Mouse (Mus musculus) heart, adult 8-10 months (tissue): ENCODE measurements around the gene Alox5. TPM values are rescaled to one million over a fixed set of nuclear protein-coding genes. Genes with fewer than 3 reads are reported as not detected.
"Not testable (repeated sequence)": the region's sequence is repeated elsewhere in the genome, so short reads cannot be mapped to it uniquely, and the experiment has no call there.

Experiments
- DNase-seq: peaks from one replicate; pipeline ENCODE4 v3.0.0; 2022; ENCODE audit warnings: low spot score
- total RNA-seq, 4 experiments: library from RNA; stranded (reverse); gene quantifications; 2 replicates each; pipeline ENCODE4 v1.2.4; 2022

The Alox5 gene
- total RNA-seq: 10 to 100 TPM; 10.2 to 18.7 (median 14.2) TPM

GRCm38 (mm10) chr6:116460544-116461283 lies at the start of gene Alox5:
Gene Alox5 (minus strand): TSS chr6:116461178.
- DNase-seq: no peak

DNA sequence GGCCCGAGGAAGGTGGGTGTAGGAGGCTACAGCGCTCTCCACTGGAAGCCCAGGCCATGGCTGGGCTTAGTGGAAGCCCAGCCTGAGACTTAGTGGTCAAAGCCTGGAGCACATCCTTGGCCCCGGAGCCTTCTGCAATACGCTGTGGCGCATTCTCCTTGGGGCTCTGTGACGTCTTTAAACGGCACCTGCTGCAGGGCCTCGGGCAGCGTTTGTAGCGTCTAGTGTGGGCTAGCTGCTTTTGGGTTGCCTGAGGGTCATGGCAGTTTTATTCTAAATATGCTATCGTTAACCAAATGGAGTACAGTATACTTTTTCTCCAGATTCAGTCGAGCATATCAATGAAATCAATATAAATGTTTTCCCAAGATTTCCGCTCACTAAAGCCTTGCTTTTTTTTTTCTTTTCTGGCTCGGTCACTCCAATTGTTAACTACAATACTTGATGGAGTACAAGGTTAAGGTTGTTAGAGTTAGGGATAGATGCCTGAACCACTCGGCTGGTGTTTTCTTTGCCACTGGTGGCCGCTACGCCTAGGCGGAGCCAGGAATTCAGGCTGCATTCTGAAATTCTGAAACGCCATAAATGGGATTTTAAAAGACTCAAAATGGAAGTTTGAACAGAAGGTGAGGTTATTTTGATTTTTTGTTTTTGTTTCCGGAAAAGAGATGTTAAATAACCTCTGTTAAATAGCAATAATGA lies 45.5 kb upstream of the Alox5 start, which contains the start of gene Olfr212:
Gene Olfr212, plus strand, starts transcription at position 215 of the 702 bp plus-strand sequence.
- not testable (repeated sequence) for DNase-seq

GRCm38 (mm10) chr6:116495960-116496359 lies 35.0 kb upstream of the Alox5 start:
- no peak for DNase-seq

- no peak for DNase-seq
These were observed 32.8 kb upstream of the Alox5 start for GRCm38 (mm10) chr6:116493742-116494141.

- DNase-seq: no peak
These were observed 27.8 kb upstream of the Alox5 start, which contains the start of gene Olfr211 for GRCm38 (mm10) chr6:116488791-116489190. Gene Olfr211 (plus strand): TSS chr6:116489091.

DNA sequence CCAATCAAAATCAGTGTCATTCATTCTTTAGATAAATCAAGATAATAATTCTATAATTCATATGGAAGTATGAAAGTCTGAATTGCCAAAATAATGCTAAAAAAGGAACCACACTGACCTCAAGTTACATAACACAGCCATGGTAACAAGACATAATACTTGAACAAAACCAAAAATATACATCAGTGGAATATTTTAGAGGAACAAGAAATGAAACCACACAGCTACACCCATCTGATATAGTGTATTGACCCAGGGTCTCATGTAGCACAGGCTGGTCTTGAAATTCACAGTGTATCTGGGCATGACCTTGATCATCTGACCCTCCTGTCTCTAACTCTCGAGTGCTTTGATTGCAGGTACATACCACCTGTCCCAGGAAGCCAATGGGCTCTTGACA lies 25.9 kb upstream of the Alox5 start:
- DNase-seq: peak; percentile 21

- no peak for DNase-seq
These were observed 24.1 kb upstream of the Alox5 start for GRCm38 (mm10) chr6:116485081-116485480.

DNA sequence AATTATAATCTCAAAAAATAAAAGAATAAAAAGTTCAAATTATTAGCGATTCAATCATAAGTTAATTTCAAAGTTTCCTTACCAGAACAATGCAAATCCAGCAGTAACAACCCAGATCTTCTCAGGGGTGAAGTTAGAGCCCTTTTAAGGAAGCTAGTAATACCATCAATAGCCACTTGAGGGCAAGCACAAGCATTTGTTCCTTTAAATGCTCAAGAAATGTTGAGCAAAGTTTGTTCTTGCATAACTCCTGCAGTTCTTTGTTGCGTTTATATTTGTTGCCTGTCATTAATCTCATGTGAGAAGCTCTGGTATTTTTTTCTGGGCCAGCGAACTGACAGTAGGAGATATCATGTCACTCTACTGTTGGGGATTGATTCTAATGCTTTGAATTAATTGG lies 7.1 kb upstream of the Alox5 start:
- no peak for DNase-seq

DNA sequence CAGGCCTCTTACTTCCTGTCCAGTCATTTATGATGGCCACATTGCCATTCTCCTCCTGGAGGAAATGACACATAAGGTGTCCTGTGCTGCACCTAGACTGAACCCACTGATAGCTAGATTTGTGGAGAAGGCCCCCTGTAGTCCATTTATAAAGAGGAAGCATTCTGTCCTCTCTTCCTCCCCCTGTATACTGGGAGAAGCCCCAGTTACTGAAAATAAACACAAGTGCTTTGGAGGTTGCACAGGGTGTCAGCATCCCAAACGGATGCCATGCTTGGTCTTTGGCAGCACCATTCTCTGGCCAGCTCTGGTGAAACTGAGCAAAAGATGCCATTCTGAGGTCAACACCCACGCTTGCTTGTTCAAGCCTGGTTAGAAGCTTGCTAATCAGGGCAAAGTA lies 1.7 kb downstream of the Alox5 start:
- no peak for DNase-seq

DNA sequence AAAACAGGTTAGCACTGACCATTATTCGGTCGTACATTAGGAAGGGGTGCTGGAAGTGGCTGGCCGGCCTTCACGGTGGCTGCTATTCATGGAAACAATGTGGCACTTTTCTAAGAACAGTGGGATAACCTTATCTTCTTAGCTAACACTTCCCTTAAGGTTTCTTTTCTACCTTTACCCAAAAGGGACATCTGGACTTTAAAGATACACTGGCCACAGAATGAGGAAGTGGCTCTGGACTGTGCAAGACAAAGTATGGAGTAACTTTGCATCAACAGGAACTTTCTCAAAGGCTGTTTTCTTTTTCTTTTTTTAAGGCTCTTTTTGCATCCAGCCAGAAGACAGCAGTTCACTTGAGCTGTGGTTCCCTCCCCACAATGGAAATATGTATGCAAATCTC lies 2.2 kb downstream of the Alox5 start:
- no peak for DNase-seq

DNA sequence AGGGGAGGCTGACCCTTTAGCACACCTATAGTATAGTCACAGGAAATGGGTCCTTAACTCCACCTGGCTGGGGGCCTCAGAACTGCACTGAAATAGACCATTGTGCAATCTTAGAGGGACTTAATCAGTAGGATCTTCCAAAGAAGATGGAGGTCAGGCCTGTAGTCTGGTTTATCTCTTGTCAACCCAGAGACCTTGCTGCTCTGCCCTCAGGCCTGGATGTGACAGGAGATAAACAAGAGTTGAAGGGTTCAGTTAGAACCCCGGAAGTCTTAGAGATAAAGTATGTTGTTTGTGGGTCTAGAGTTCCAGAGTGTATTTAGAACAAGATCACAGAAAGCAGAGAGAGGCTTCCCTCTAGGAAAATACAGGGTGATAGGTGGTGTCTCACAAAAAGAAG lies 4.5 kb downstream of the Alox5 start:
- no peak for DNase-seq

GRCm38 (mm10) chr6:116455781-116456180 lies 5.2 kb downstream of the Alox5 start:
- peak; percentile 36 for DNase-seq

DNA sequence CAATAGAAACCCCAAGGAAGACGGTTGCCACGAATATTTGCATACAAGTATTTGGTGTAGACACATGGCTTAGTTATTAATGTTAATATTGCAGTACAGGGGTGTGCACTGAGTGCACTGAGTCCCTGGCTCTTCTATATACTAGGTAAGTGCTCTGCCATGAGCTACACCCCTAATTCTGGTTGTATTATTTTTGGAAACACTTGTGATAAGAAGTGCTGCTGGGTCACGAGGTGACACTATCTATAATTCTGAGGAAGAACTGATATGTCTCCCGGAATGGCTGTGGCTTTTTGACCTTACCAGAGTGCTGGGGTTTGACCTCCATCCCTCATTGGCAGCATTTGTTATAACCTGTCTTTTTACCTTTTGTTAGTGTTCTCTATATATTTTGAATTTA lies 20.1 kb downstream of the Alox5 start:
- DNase-seq: peak; percentile 48

DNA sequence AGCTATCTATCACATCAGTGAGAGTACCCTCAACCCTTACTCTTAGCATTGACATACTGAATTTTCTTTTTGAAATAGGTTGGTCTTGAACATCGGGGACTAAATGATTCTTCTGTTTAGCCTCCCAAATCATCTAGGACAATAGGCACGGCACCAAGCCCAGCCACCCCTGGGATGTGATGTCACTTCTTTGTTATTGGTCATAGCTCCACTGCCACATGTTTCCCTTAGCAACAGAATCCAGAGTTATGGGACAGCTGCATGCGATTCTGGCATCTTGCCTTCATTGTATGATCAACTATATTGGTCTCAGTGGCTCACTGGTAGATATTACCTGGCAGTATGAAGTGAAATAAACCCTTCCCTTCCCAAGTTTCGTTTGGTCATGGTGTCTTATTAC lies 20.5 kb downstream of the Alox5 start:
- no peak for DNase-seq

GRCm38 (mm10) chr6:116439531-116439930 lies 21.4 kb downstream of the Alox5 start:
- DNase-seq: no peak

- no peak for DNase-seq
These were observed 22.1 kb downstream of the Alox5 start for GRCm38 (mm10) chr6:116438864-116439263.

- DNase-seq: no peak
These were observed 32.7 kb downstream of the Alox5 start for GRCm38 (mm10) chr6:116428282-116428681.

- no peak for DNase-seq
These were observed 33.4 kb downstream of the Alox5 start for GRCm38 (mm10) chr6:116427552-116427951.

DNA sequence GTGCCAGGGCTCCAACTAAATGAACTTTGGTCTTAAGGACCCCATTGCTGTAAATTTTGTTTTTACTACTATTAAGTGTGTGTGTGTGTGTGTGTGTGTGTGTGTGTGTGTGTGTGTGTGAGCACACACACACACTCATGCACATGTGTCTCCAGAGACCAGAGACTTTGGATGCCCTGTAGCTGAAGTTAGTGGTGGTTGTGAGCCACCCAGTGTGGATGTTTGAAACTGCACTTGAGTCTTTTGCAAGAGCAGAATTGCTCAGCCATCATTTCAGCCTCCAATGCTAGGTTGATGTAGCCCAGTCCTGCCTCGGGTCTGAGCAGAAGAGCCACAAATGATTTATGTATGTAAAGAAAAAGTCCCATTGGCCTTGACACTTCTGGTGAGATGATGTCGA lies 37.3 kb downstream of the Alox5 start:
- DNase-seq: no peak

GRCm38 (mm10) chr6:116422991-116423390 lies 38.0 kb downstream of the Alox5 start:
- DNase-seq: no peak

DNA sequence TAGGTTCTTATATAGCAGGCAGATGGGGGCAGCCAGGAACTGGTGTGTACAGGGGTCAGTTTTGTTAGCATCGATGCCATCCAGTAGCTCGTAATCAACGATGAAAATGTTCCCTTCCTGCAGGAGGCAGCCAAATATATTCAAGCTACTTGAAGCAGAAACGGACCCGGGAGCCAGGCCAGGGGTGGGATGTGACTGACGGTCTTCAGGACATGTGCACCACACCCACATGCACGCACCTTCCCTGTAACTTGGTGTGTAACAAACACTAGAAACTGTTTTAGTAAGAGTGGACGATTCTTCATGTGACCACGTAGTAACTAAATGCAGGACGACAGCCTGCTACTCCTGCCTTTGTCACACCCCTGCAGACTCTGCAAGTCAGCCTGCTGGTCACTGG lies 40.7 kb downstream of the Alox5 start:
- DNase-seq: no peak

GRCm38 (mm10) chr6:116419699-116420098 lies 41.3 kb downstream of the Alox5 start:
- no peak for DNase-seq

GRCm38 (mm10) chr6:116418487-116418886 lies 42.5 kb downstream of the Alox5 start:
- DNase-seq: no peak
